Mouse (Mus musculus) mouse embryonic stem cell (cell line): ENCODE data around the gene Coch.

Experiments
- in situ Hi-C, 2 experiments: fragments of 300-500 bp; cut with MboI; formaldehyde crosslinking; loops; 1 replicate in 1 of 2; 3 replicates in 1 of 2; pipeline ENCODE4 v1.14.3; 2019 to 2020; ENCODE audit warnings: low sequenced_read_pairs in 2 of 2, low pct_unique_long_range_greater_than_20kb in 1 of 2, mixed read lengths in 1 of 2; ENCODE audit not compliant: unreplicated experiment in 1 of 2

Coch gene

DNA sequence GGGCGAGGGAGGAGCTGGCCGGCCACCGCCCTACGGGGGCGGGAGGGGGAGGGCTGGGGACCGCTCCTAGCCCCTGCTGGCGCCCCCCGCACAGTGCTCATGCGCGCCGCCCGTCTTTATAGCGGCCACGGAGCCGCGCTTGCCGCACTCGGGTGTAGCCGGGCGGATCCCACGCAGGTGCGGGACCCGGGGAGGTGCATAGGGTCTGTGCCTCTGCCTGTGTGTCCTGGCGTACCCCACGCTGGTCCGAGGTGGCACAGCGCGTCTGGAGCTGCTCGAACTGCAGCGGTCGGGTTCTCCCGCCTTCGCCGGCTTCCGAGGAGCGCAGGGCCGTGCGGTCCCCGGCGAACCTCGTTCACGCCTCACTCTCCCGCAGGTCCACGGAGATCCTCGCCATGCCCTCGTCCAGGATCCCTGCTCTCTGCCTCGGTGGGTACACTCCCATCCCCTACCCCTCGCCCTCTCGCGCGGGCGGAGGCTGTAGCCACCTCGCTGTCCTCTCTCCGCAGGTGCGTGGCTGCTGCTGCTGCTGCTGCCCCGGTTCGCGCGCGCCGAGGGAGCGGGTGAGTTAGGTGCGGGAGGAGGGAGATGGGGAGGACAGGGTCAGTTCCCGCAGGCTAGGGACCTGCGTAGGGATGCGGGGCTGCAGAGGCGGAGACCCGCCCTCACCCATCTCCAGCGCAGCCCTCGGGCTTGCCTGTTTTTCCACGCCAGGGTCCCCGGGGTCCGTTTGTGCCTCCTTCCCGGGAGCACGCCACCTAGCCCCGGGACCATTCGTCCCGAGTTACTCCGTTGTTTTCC lies at the start of gene Coch:
Gene Coch (plus strand): TSS at position 113 of the 801 bp plus-strand sequence.
- in situ Hi-C loops = no loop called here

DNA sequence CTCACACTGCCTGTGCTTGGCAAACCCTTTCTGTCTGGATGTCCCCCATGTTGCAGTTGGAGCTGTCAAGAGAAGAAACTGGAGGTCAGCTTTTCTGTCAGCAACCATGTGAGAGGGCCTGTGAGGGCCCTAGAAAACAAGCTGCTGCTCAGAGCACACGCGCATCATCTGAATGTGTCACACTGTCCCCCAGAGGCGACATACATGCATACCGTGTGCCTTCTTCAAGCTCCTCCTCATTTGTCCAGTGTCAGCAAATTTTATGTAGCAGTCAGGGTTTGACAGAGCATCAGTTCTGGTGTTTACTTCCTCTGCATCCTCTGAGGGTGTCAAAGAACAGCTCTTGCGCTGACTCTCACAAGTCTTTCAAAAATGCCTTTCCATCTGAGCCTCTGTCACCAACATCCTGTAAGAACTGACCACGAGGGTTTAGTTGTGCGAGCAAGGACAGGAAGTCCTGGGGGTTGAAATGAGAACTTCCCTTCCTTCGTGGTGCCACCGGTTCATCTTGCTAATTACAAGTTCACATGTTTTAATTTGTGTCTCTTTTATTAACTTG lies 49.7 kb upstream of the Coch start:
- in situ Hi-C loops = no loop called here

DNA sequence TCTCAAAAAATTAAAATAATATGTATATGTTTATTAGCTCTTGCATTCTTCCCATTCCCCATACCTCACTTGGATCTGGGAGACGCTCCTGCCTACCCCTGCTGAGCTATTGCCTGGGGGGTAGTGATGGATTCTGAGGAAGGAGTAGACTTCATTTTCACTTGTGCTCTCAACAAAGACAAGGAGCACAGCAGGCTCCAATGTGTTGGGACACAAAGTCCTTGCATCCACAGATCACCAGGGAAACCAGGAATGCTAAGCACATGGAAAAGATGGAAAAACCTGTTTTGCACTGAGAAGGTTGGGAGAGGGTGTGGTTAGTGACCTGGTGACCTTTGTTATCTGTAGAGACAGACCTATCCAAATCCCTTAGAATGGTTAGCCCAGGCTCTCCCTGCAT lies 38.1 kb upstream of the Coch start:
- in situ Hi-C loops = no loop called here

DNA sequence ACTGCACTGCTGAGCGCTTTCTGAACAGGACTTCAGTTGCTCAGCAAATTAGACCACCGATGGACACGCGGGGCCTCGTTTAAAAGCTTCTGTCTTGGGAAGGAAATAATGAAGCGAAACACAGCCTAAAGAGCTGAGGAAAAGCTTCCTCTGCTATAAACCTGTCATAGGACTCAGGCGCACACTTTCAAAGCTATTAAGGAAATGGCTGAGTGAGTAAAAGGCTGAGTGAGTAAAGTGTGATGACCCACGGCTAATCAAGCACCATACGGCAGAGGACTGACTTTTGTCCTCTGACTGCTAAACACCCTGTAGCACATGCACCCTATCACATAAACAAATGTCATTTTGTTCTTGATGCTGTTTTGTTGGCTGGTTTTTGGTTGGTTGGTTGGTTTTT lies 31.7 kb upstream of the Coch start:
- in situ Hi-C loops = no loop called here

DNA sequence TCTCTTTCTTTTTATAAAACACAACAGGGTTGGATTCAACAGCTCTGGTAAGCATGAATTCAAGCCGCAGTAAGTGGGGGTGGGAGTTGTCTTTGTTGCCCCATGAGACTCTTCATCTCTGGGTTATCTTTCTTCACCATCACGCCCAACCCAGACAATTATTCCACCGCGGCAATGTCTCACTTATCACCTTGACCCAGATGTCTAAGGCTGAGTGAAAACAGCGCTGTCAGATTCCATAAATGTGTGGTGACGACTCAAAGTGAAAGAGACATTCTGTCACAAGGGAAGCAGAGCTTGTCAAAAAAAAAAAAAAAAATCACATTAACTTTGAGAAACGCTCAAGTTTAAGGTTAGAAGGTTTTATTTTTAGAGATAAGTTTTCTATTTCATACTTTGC lies 25.9 kb upstream of the Coch start:
- in situ Hi-C loops = no loop called here

DNA sequence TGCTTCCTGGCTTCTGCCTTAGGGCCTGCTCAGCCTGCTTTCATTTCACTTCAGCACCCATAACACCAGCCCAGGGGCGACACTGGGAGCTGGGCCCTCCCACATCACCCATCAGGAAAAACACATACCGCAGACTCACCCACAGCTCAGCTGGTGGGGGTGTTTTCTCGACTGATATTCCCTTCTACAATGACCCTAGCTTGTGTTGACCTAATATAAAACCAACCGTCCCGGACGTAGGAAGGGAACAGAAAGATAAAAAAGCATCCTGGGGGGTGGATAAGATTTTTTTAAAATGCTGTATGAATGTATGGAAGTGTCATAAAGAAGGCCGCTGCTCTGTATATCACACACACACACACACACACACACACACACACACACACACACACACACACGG lies 23.7 kb upstream of the Coch start:
- in situ Hi-C loops = no loop called here

DNA sequence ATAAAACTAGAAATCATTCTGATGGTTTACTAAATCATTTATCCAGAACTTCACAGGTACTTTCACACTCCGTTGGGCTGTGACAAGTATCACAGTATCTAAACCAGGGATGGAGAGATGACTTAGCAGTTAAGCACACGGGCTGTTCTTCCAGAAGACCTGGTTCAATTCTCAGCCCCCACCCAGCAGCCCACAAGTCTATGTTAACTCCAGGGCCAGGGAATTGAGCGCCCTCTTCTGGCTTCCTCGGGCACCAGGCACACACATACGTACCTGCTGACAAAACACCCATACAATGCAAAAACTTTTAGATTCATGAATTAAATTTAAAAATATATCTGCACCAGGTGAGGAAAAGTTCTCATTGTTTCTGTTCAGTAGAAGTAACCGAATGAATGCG lies 23.2 kb upstream of the Coch start:
- in situ Hi-C loops = loop anchor here in 1 of 2 experiments (10.0 kb wide), 1 partner anchor 165 kb away; no protein-coding TSS in a partner anchor

DNA sequence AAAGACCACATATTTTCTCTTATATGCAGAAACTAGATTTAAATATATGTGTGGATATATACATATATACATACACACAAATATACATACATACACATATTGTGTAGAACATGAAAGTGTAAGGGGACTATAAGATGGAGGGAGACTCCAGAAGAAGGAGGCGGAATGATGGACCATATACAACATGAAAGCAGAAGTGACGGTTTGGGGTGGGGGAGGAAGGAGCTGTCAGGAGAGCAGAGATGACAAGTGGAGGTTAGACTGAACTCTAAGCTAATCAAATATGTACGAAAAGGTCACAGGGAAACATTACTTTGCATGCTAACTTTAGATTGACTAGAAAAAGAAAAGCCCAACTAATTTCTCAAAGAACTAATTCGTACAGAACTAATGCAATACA lies 20.5 kb upstream of the Coch start:
- in situ Hi-C loops = loop anchor here in 1 of 2 experiments (10.0 kb wide), 1 partner anchor 168 kb away; no protein-coding TSS in a partner anchor

DNA sequence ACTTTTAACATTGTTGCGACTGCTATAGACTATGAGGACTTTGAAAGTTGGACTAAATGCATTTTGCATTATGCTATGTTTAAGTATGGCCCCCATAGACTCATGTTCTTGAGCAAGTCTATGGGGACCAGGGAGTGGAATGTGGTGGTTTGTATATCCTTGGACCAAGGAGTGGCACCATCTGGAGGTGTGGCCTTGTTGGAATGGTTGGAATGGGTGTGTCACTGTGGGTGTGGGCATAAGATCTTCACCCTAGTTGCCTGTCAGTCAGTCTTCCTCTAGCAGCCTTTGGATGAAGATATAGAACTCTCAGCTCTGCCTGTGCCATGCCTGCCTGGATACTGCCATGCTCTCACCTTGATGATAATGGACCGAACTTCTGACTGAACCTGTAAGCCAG lies 15.3 kb upstream of the Coch start:
- in situ Hi-C loops = loop anchor here in 1 of 2 experiments (10.0 kb wide), 1 partner anchor 173 kb away; no protein-coding TSS in a partner anchor

DNA sequence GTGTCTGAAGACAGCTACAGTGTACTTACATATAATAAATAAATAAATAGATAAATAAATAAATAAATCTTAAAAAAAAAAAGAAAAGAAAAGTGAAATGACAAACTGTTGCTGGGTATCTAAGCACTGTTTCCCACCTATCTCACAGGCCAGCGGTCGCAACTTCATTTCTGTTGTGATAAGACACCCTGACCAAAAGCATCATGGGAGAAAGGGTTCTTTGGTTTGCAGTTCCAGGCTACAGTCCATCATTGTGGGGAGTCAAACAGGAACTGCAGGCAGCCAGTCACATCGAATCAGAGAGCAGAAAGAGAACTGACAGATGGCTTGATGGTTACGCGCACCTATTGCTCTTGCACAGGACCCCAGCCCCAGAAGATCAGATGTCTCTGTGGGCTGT lies 3.9 kb upstream of the Coch start:
- in situ Hi-C loops = no loop called here

DNA sequence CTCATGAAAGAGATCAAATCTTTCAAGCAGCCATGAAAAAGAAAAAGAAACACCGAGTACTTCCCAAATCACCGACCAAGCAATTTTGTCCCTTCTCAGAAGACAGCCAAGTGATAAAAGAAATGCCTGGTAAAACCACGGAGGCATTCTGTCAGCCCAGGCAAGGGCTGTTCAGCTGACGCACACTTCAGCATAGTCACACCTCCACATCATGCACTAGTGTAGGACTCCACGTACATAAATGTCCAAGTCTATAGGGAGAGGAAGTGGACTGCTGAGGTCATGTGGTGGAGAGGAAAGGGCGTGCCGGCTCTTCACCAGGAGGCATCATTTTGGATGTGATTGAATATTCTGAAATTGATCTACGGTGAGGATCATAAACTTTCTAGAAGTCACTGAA lies 1.2 kb upstream of the Coch start:
- in situ Hi-C loops = no loop called here

DNA sequence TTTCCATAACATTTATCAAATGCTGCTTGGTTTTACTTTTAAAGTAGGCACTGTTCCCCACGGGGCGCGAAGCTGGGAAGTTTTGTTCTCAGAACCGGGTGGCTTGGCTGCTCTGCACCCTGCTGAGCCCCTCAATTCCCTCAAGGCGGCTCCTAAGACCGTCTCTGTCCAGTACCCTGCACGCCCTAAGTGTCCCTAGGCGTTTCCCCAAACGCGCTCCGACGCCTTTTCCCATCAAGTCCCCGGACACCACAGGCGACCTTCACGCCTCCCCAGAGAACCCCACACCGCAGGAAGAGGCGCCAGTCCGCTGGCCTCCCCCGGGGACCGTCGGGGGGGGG lies 283 bp upstream of the Coch start:
- in situ Hi-C loops = no loop called here

DNA sequence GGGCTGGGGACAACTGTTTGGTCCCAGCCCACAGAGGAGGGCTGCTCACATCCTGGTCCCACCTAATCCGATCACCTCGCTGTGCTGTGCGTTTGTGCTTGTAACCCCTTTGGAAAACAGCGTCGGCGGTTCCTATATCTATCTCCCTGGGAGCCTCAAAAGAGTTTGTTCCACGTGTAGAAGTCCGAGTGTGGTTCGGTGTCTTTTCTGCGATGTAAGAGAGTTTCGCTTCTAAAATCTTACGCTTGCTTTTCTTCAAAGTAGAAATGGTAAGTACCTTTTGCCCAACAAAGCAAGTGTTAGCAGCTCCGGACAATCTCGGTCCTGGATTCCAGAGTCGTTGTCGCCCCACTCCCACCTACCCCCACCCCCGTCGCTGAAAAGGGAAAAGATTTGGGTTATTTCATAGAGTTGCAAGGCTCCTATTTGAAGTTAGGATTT lies 909 bp downstream of the Coch start:
- in situ Hi-C loops = no loop called here

DNA sequence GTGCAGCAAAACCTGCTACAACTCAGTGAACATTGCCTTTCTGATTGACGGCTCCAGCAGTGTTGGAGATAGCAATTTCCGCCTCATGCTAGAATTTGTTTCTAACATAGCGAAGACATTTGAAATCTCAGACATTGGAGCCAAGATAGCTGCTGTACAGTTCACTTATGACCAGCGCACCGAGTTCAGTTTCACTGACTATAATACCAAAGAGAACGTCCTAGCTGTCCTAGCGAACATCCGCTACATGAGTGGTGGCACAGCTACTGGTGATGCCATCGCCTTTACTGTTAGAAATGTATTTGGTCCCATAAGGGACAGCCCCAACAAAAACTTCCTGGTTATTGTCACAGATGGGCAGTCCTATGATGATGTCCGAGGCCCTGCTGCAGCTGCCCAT lies 10.2 kb downstream of the Coch start:
- in situ Hi-C loops = no loop called here

DNA sequence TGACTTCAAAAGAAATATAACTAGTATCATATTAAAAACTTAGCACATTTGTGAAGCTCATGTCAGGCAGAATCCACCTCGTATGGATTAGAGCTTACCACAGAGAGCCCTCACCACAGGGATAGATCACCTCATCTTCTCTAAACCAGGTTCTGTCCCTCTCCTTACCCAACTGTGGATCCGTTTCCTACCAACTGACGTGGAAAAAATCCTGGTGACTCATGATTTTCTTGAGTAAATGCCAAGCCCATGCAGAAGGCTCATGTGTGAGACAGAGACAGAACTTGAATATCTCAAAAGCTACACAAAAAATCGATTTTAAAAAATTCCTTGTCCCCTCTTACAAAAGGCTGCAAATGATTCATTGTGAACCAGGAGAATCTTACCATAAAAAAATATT lies 13.0 kb downstream of the Coch start:
- in situ Hi-C loops = no loop called here

DNA sequence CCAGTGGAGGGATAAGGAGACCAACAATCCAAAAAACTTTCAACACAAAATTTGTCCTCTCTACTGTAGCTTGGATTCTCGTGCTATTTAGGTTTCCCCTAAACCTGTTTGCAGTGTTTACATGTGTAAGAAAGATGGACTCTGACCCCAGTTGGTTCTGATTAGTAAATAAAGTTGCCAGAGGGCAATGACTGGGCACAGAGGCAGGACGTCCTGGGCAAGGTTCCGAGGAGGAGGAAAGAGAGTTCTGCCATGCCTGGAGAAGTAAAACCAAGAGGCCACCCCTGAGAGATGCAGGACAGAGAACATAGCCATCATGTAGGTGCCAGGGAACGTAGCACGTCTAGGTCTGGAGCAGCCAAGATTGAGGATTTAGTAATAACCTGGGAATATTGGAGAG lies 19.2 kb downstream of the Coch start:
- in situ Hi-C loops = no loop called here

DNA sequence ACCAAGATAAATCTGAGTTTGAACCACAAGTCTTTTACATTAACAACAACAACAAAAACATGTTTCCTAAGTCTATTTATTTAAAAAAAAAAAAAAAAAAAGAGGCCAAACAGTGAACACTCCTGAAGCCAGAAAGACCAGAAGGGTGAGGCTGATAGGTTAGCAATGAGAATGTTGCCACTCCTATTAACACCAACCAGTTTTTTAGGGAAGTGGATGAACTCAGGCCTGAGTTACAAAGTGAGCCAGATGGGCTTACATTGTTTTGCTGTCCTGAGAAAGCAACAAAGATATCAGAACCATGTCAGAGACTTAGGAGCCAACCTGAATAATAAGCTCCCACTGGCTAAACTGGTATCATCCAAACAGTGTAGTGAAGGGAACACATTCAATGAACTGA lies 27.4 kb downstream of the Coch start:
- in situ Hi-C loops = no loop called here

DNA sequence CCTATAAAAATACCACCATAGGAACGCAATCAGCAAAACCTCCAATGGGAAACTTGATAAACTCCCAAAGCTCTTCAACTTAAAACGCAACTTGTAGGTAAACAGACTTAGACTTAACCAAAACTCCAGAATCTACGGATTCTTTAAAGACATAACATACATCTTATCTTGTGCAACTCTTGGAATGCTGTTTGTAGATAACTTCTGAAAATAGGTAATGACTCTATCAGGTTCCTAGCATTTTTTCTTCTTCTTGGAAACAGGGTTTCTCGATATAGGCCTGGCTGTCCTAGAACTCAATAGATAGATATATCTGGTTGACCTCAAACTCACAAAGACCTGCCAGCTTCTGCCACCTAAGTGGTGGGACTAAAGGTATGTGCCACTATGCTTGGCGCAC lies 28.0 kb downstream of the Coch start:
- in situ Hi-C loops = no loop called here

DNA sequence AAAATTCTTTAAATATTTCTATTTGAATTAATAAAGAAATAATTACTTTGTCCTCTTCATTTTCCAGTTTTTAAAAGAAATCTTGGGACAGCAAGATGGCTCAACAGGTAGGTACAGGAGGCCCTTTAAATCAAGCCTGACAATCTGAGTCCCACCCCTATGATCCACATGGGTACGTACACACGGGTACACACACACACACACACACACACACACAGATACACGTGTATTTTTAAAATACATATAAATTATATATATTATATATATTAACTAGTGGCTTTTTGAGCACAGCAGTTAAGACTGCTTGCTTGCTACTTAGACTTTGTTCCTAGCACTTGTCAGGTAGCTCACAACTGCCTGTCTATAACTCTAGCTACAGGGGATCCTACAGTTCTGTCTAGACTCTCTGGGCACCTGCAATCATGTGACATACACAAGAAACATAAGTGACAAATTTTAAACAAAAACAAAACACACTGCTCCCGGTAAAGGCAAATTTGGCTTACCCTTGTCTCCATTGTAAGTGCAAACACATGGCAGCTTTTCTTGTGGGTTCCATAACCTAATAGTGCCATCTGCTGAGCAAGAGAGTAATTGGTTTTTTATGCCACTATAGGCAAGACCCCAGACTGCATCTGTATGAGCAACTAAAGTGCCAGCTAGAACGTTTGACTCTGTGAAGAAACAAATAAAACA lies 29.7 kb downstream of the Coch start:
- in situ Hi-C loops = no loop called here

DNA sequence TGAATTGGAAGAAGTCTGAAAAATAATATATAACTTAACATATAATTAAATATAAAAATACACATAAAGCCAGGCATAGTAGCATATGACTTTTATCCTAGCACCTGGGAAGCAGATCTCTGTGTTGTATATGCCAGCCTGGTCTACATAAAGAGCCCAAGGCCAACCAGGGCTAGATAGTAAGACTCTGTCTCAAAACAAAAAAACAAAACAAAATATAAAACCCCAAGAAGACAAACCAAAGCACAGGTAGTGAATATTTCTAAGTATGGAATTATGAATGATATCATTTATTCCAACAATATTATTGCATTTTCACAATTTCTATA lies 30.2 kb downstream of the Coch start:
- in situ Hi-C loops = no loop called here
